Mouse (Mus musculus) forebrain, embryonic 16.5 days (tissue): Measurements from ENCODE around the gene Ank3. TPM values are rescaled to one million over a fixed set of nuclear protein-coding genes. Genes with fewer than 3 reads are reported as not detected.

Experiments used
- ATAC-seq: fragments of 200-750 bp; cut with Nextera tagmentation; 2 replicates; pipeline ENCODE4 v1.8.0; 2017; ENCODE audit warnings: mild to moderate bottlenecking, moderate library complexity
- H3K27ac ChIP-seq: fragments of 300-500 bp; sonication (generic); 2 replicates; pipeline ENCODE4 v1.5.1; 2014; ENCODE audit warnings: low read length, control low read depth
- H3K27me3 ChIP-seq: fragments of 300-500 bp; sonication (generic); replicated peaks from 2 replicates; pipeline ENCODE4 v1.6.1; 2014; ENCODE audit warnings: low read length; ENCODE audit not compliant: control insufficient read depth, insufficient read depth
- H3K36me3 ChIP-seq: fragments of 300-500 bp; sonication (generic); 2 replicates; pipeline ENCODE4 v1.6.1; 2014; ENCODE audit not compliant: control insufficient read depth, insufficient read depth
- H3K4me1 ChIP-seq: fragments of 300-500 bp; sonication (generic); replicated peaks from 2 replicates; pipeline ENCODE4 v1.6.1; 2014; ENCODE audit warnings: low read length; ENCODE audit not compliant: control insufficient read depth, insufficient read depth
- H3K4me2 ChIP-seq: fragments of 300-500 bp; sonication (generic); 2 replicates; pipeline ENCODE4 v1.6.1; 2014; ENCODE audit warnings: mild to moderate bottlenecking, low read length, control low read depth
- H3K4me3 ChIP-seq: fragments of 300-500 bp; sonication (generic); replicated peaks from 2 replicates; pipeline ENCODE4 v1.5.1; 2014; ENCODE audit warnings: mild to moderate bottlenecking, low read length, control low read depth
- H3K9ac ChIP-seq: fragments of 300-500 bp; sonication (generic); replicated peaks from 2 replicates; pipeline ENCODE4 v1.6.1; 2014; ENCODE audit warnings: low read depth, low read length, control low read depth
- H3K9me3 ChIP-seq: fragments of 300-500 bp; sonication (generic); 2 replicates; pipeline ENCODE4 v1.6.1; 2016; ENCODE audit warnings: low read length; ENCODE audit not compliant: control insufficient read depth
- WGBS: fragments of 180-500 bp; shearing (Covaris S2); extraction: QIAGEN DNeasy Blood & Tissue Kit; methylation state at CpG from one replicate; pipeline ENCODE4 v1.1.7; 2014; 5-methylcytosine and 5-hydroxymethylcytosine counted together
- polyA plus RNA-seq: library from polyadenylated mRNA; unstranded; fragments of >200 nt; fragmentation: Nextera tagmentation; extraction: Ambion mirVana; gene quantifications from 2 replicates; pipeline ENCODE4 v1.2.1, GENCODE M21; 2015

Gene Ank3
- polyA plus RNA-seq, 1 experiment from 2014 or later: 102 TPM

- Histone ChIP-seq H3K4me1 (peaks cover 19% of the 10 kb centered on the region), H3K36me3 (no peaks in the 10 kb centered on the region), H3K27me3 (no peaks in the 10 kb centered on the region), H3K9ac (no peak overlapping the region; the same call in 1 of the 2 replicates), H3K4me2 (no peak overlapping the region; the same call in 1 of the 2 replicates), H3K4me3 (no peak overlapping the region), H3K27ac (no peak overlapping the region), H3K9me3 (no peaks in the 10 kb centered on the region)
- ATAC-seq: 0 out of 2 replicates have a peak, but pooled peaks have one; percentile 29
- WGBS: 19% methylated on average over 13 of the region's 13 CpGs
These were observed 256.5 kb downstream of the Ank3 start for GRCm38 (mm10) chr10:69654866-69655633.

- H3K4me1 ChIP-seq: peaks cover 19% of the 10 kb centered on the region
- no peak overlapping the region for H3K9ac ChIP-seq
- H3K36me3 ChIP-seq: no peaks in the 10 kb centered on the region
- no peak overlapping the region for H3K4me3 ChIP-seq
- ATAC-seq: 0 out of 2 replicates have a peak, but pooled peaks have one; percentile 9
- H3K4me2 ChIP-seq: no peak overlapping the region
- H3K9me3 ChIP-seq: no peaks in the 10 kb centered on the region
- 11% methylated on average over 3 of the region's 3 CpGs for WGBS
- no peak overlapping the region for H3K27ac ChIP-seq
- no peaks in the 10 kb centered on the region for H3K27me3 ChIP-seq
These were observed 257.7 kb downstream of the Ank3 start for GRCm38 (mm10) chr10:69656321-69656720.

- Histone ChIP-seq H3K27ac (no peak overlapping the region), H3K9ac (no peak overlapping the region), H3K4me1 (peaks cover 6% of the 10 kb centered on the region), H3K4me3 (no peak overlapping the region), H3K27me3 (no peaks in the 10 kb centered on the region), H3K9me3 (no peaks in the 10 kb centered on the region), H3K4me2 (no peak overlapping the region), H3K36me3 (no peaks in the 10 kb centered on the region)
- 88% methylated on average over 4 of the region's 4 CpGs for WGBS
- ATAC-seq: no peak
These were observed 261.2 kb downstream of the Ank3 start for GRCm38 (mm10) chr10:69659818-69660217.

- Histone ChIP-seq H3K4me2 (no peak overlapping the region), H3K9ac (no peak overlapping the region), H3K27me3 (no peaks in the 10 kb centered on the region), H3K4me3 (no peak overlapping the region), H3K9me3 (no peaks in the 10 kb centered on the region), H3K27ac (no peak overlapping the region), H3K36me3 (no peaks in the 10 kb centered on the region), H3K4me1 (peaks cover 3% of the 10 kb centered on the region; the same call in 1 of the 2 replicates)
- ATAC-seq: peak; percentile 69
- 10% methylated on average over 7 of the region's 7 CpGs for WGBS
These were observed 263.8 kb downstream of the Ank3 start for GRCm38 (mm10) chr10:69662338-69662737.

GRCm38 (mm10) chr10:69667482-69667881 lies 268.9 kb downstream of the Ank3 start:
- H3K27me3 ChIP-seq: no peaks in the 10 kb centered on the region
- no peak overlapping the region for H3K4me3 ChIP-seq
- ATAC-seq: no peak
- H3K9me3 ChIP-seq: no peaks in the 10 kb centered on the region
- H3K4me2 ChIP-seq: no peak overlapping the region
- 81% methylated on average over 4 of the region's 4 CpGs for WGBS
- H3K27ac ChIP-seq: no peak overlapping the region
- H3K4me1 ChIP-seq: peaks cover 2% of the 10 kb centered on the region; the same call in 1 of the 2 replicates
- no peaks in the 10 kb centered on the region for H3K36me3 ChIP-seq
- no peak overlapping the region for H3K9ac ChIP-seq

GRCm38 (mm10) chr10:69670496-69670895 lies 271.9 kb downstream of the Ank3 start:
- no peak overlapping the region for H3K4me2 ChIP-seq
- no peaks in the 10 kb centered on the region for H3K9me3 ChIP-seq
- ATAC-seq: no peak
- H3K27ac ChIP-seq: no peak overlapping the region
- H3K27me3 ChIP-seq: no peaks in the 10 kb centered on the region
- no peak overlapping the region for H3K4me3 ChIP-seq
- no peaks in the 10 kb centered on the region for H3K36me3 ChIP-seq
- no peaks in the 10 kb centered on the region for H3K4me1 ChIP-seq
- WGBS: 65% methylated on average over 1 of the region's 1 CpGs
- no peak overlapping the region for H3K9ac ChIP-seq

- 92% methylated on average over 2 of the region's 2 CpGs for WGBS
- Histone ChIP-seq H3K4me1 (no peaks in the 10 kb centered on the region), H3K27ac (no peak overlapping the region), H3K4me2 (no peak overlapping the region), H3K27me3 (no peaks in the 10 kb centered on the region), H3K9ac (no peak overlapping the region), H3K9me3 (no peaks in the 10 kb centered on the region), H3K36me3 (no peaks in the 10 kb centered on the region), H3K4me3 (no peak overlapping the region)
- no peak for ATAC-seq
These were observed 272.4 kb downstream of the Ank3 start for GRCm38 (mm10) chr10:69670959-69671358.

GRCm38 (mm10) chr10:69671505-69671904 lies 272.9 kb downstream of the Ank3 start:
- Histone ChIP-seq H3K9me3 (no peaks in the 10 kb centered on the region), H3K4me1 (no peaks in the 10 kb centered on the region), H3K36me3 (no peaks in the 10 kb centered on the region), H3K27ac (no peak overlapping the region), H3K27me3 (no peaks in the 10 kb centered on the region), H3K4me2 (no peak overlapping the region), H3K9ac (no peak overlapping the region), H3K4me3 (no peak overlapping the region)
- ATAC-seq: no peak
- WGBS: 81% methylated on average over 3 of the region's 3 CpGs

GRCm38 (mm10) chr10:69672545-69672944 lies 274.0 kb downstream of the Ank3 start:
- H3K4me2 ChIP-seq: no peak overlapping the region
- no peaks in the 10 kb centered on the region for H3K9me3 ChIP-seq
- H3K4me3 ChIP-seq: no peak overlapping the region
- no peaks in the 10 kb centered on the region for H3K27me3 ChIP-seq
- no peaks in the 10 kb centered on the region for H3K36me3 ChIP-seq
- ATAC-seq: no peak
- no peaks in the 10 kb centered on the region for H3K4me1 ChIP-seq
- no peak overlapping the region for H3K27ac ChIP-seq
- H3K9ac ChIP-seq: no peak overlapping the region
